Mouse (Mus musculus): Measurements from ENCODE around the gene Pou3f3.

The Pou3f3 gene

DNA sequence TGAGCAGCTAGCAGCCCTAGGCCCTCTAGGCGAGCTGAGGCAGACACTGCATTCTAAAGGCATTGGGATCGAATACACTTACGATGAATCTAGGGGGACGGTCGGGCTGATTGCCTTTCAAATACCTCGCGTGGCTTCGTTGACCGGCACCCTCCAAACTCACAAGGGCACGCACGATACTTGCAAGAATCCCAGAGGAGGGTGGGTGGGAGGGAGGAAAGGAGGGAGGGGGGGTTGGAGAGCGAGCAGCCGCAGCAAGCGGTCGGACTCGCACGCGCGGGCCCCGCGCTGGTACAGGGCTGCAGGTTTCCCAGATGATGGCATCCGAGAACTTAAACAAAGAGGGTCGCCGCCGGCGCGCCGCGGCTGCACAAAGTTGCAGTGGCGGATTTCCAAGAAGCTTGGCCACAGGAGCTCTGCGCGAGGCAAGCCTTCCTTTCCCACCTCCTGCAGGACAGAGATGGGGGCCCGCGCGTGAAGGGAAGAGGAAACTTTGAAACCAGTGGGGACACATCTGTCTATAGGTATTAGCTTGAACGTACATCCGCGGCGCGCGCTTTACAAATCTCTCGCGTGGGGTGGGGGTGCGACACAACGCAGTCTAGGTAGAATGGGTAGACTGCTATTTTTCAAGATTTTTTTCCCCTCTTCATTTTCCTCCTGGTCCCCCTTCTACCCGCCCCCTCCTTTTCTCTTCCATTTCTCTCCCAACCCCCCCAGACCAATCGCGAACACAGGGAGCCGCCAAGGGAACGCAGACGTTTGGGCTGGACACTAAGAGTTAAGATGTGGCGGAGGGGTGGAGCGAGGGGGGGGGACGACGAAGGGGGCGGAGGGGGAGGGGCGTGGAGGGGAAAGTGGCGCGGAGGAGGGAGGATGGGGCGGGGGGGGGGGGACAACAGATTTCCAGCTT, 647 bp upstream of the Pou3f3 start:
- DNase-seq (ENCODE audit: low spot score in 2 of 2): no peak

DNA sequence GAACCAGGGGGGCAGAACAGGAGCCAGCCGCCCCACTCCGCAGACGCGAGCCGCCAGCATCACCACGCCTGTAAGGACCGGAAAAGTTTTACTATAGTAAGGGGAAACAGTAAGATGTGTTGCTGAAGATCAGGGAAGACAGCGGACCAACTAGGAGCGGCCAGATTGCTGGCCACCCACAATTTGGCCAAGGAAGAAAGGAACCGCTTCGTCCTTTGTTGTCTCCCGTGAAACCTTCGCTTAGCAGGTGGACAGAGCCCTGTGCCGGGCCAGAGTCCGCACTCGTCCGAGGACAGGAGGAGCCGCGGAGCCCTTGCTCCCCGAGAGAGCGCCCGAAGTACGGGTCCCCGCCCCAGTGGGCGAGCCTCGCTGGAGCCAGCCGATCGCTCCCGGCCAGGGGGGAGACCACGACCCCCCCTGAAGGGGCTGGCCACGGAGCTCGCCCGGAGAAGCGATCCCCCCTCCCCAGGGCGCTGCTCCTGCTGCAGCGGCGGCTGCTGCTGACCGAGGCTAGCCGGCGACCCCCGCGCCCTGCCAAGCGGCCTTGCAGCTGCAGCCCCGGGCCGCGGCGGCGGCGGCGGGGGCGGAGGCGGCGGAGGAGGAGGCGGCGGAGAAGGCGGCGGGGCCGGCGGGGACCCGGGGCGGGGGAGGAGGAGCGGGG, 933 bp downstream of the Pou3f3 start:
- DNase-seq (ENCODE audit: low spot score in 2 of 2): no peak

DNA sequence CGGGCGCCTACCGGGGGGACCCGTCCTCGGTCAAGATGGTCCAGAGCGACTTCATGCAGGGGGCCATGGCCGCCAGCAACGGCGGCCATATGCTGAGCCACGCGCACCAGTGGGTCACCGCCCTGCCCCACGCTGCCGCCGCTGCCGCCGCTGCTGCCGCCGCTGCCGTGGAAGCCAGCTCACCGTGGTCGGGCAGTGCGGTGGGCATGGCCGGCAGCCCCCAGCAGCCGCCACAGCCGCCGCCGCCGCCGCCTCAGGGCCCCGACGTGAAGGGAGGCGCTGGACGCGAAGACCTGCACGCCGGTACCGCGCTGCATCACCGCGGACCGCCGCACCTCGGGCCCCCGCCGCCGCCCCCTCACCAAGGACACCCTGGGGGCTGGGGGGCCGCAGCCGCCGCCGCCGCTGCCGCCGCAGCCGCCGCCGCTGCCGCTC, 1.8 kb downstream of the Pou3f3 start:
- DNase-seq (ENCODE audit: low spot score in 2 of 2): no peak

DNA sequence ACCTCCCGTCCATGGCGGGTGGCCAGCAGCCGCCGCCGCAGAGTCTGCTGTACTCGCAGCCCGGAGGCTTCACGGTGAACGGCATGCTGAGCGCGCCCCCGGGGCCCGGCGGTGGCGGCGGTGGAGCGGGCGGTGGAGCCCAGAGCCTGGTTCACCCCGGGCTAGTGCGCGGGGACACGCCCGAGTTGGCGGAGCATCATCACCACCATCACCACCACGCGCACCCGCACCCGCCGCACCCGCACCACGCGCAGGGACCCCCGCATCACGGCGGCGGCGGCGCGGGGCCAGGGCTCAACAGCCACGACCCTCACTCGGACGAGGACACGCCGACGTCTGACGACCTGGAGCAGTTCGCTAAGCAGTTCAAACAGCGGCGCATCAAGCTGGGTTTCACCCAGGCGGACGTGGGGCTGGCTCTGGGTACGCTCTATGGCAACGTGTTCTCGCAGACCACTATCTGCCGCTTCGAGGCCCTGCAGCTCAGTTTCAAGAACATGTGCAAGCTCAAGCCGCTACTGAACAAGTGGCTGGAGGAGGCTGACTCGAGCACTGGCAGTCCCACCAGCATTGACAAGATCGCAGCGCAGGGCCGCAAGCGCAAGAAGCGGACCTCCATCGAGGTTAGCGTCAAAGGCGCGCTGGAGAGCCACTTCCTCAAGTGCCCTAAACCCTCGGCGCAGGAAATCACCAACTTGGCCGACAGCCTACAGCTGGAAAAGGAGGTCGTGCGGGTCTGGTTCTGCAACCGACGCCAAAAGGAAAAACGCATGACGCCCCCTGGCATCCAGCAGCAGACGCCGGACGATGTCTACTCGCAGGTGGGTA, 2.4 kb downstream of the Pou3f3 start:
- DNase-seq (ENCODE audit: low spot score in 2 of 2): no peak

DNA sequence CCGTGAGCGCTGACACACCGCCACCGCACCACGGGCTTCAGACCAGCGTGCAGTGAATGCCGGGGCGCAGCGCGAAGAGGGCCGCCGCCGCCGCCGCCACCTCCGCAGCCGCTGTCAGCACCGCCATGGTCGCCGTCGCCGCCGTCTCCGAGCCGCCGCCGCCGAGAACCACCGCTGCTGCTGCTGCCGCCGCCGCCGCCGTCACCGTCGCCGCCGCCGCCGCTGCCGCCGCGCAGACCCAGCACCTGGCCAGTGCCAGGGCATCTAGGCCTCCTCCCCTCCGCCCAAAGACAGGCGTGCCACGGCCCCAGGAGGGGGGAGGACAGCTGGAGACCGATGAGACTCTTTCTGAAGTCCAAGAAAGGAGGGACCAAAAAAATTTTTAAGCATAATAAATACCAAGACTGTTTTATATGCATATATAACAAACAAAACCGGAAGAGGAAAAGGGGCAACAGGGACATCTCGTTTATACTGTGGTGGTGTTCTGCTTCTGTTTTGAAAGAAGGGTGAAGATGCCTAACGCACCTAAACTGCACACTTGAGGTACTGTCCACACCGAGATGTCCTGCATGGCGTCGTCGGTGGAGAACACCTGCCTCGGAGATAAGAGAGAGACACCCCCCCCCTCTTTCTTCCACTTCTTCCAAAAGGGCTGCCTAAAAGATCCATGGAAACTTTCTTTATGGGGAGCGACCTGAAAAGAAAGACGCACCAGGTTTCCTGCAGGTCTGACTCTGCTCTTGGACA, 3.2 kb downstream of the Pou3f3 start:
- no peak for DNase-seq (ENCODE audit: low spot score in 2 of 2)

DNA sequence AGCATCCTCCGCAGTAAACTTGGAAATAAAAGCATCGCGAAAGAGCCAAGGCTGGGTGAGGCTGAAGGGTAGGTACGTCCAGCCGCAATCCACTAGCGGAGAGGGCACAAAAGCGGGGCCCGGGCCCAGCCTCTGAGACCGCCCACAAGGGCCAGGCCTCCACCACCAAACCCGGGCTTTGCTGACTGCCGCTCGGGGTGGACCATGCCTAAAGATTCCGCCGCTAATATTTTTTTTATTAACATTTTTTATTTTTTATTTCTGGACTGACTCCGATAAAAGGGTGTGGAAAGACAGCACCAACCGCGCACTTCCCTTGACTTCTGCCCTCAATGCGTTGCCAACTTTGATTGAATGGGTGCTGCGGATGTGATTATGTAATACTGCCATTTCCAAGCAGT, 3.9 kb downstream of the Pou3f3 start:
- no peak for DNase-seq (ENCODE audit: low spot score in 2 of 2)

DNA sequence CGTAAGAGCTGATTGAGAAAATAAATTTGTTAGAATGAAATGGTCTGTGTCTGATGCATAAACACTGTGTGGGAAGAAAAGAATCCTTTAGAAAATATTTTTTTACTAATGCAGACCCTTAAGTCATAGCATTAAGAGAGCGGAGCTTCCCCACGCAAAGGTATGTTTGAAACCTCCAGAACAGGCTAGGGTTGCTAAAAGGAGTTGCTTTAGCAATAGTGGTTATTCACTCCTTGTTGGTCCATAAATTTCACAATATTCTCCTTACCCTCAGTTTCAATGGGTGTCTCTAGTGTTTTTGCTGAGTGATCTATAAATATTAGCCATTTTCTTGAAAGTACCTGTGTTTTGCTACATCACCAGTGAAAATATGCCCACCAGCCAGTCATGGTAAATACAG, 4.6 kb downstream of the Pou3f3 start:
- no peak for DNase-seq (ENCODE audit: low spot score in 2 of 2)

DNA sequence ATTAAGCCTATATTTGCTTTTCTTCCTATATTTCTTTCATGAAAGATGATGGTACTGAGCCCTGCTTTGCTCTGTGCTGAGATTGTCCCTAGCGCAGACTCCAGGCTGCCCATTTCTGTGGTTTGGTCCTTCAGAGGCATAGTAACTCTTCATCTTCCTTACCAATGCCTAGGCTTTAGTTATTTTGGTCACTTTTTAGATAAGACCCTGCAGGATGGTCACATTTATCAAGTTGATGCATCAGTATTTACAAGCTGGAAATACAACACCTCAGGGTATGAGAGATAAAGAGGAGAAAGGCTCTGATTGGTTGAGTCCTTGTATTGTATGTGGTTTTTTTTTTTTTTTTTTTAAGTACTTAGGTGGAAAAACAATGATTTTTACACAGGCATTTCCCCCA, 5.2 kb downstream of the Pou3f3 start:
- no peak for DNase-seq (ENCODE audit: low spot score in 2 of 2)

DNA sequence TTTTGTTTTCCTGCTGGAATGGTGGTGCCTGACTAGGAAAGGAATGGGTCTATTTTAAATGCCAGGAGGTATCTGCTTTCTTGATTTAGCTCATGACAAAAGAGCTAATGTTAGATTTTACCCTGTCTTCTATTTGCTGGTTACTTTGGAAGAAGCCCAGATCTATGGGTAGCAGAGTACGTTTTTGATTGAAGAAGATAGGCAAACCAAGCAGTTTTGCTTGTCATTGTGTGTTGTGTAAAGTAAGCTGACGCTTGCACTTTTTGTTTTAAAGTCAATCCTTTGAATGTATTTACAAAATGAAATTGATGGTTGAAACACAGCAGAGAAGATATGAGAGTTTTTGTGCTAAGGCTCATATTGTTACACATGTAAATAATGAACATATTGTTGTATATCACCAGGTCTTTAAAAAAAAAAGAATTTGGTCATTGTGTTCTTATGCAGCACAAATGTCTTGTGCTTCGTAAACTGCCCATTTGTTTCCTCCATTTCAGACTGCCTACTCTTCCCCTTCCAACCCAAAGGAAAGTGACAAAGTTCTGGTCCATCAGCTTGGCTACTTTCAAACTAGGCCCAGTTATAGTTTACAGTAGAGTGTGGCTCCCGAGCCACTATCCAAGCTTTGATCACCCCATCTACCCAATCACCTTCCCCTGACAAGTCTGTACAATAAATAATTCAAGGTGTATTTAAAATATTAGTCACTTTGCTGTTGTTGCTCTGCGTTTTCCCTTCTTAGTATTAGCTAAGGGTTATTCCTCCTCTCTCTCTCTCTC, 6.5 kb downstream of the Pou3f3 start:
- DNase-seq (ENCODE audit: low spot score in 2 of 2): no peak

DNA sequence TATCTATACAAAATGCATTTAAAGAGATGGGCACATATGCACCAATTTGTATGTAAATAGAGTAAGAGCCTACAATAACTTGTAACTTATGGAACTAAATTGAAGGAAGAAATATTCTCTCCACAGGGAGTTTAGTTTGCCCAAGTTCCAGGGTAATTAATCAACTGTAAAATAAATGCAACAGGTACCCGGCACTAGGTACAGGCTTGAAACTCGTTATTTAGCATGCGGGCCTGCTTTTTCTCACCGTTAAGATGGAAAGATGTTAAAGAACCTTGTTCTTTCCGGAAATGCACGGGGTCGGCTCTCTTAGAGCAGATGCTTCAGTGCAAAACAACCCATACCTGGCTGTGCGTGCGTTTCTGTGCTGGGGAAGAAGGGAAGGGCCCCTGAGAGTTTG, 7.4 kb downstream of the Pou3f3 start:
- DNase-seq (ENCODE audit: low spot score in 2 of 2): no peak

DNA sequence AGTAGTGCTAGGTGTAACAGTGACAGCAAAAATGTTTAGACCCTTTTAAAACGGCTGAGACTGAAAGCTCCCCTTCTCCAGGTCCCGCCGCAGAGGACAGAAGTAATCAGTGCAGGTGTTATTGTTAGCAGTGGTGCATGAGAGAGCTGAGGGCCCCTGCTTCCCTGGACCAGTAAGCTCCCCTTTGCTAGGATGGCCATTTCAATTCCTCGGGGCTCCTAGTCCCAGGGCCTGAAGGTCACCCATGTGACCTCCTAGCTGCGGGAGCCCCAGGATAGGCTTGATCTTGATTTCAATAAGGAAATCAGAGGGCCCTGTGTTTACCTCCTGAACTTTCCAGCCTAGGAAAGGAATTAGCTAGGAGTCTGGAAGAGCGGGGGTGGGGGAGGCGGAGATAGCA, 7.9 kb downstream of the Pou3f3 start:
- DNase-seq (ENCODE audit: low spot score in 2 of 2): no peak

DNA sequence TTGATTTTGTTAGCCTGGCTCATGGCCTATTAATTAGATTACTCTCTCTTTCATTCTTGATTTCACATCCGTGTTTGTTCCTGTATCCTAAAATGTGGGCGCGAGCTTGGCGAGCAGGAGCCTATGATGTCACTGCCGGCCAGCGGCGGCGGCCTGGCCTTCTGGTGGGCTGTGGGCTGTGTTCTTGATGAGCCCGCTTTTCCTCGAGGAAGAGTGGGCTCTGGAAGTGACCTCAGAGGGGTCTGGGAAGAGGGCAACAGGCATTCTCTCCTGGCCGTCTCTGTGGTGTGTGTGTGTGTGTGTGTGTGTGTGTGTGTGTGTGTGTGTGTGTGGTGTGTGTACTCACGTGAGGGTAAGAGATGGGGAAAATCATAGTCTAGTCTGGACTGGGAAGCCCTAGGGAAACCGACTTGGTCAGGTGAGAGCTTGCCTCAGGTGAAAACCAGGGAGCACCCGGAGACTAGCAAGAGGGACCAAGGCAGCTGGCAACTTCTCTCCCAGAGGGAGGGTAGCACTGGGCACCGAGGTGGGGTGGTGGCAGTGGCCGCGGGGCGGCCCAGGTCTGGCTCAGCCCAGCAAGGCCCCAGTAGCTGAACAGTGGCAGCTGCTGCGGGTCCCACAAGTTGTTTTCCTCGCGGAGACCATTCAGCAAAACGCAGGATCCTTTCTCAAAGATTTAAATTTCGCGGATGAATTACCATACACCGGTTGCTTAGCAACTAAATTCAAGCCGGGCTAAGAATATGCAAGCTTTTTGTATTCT, 8.5 kb downstream of the Pou3f3 start:
- no peak for DNase-seq (ENCODE audit: low spot score in 2 of 2)

DNA sequence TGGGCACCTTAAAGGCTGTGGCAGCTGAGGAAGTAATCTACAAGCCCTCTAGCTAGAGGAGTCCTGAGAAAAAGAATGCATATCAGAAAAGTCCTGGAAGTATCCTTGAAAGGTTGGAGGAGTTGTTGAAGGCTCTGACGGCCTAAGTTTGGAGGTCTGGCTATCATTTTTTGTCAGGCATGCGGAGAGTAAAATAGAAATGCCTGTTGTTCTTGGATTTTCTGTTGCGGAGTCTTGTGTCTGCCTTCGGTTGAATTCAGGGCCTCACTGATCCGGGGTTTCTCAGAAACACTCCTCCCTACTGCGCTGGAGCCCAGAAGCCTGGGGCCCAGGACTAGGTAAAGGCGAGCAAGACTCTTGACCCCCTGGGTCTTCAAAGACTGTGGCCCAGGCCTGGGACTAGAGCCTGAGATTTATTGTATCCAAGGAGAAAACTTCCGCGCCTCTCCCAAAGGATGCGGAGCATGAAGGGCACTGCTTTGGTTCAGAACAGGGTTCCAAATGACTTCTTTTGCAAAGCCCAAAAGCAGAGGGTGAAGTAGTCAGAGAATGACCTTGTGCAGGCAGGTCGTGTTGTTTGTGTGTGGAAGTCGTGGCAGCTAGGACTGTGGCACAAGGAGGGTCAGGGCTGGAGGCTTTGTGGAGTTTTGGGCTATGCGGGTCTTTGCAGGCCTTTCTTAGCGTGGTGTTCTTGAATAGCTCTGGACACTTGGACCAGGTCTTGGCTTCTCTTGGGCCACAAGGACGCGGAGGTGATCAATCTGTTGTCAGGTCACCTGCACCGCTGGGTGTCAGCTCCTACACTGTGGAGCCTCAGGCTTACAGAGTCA, 9.6 kb downstream of the Pou3f3 start:
- DNase-seq (ENCODE audit: low spot score in 2 of 2): no peak

DNA sequence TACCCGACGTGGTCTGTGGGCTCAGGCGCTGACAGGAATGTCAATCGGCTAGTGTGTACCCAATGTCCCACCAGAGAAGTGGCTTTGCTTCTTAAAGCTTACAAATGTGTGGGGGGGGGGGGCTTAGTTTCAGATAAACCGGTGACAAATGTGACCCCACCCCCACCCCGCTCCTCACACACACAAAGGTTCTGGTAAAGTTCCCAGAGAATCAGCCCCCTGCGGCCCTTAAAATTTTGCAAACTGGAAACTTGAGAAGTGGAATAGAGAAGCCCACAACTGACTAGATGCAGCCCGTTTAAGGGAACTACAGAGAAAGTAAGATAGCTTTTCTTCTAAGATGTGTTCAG, 10.2 kb downstream of the Pou3f3 start:
- no peak for DNase-seq (ENCODE audit: low spot score in 2 of 2)

DNA sequence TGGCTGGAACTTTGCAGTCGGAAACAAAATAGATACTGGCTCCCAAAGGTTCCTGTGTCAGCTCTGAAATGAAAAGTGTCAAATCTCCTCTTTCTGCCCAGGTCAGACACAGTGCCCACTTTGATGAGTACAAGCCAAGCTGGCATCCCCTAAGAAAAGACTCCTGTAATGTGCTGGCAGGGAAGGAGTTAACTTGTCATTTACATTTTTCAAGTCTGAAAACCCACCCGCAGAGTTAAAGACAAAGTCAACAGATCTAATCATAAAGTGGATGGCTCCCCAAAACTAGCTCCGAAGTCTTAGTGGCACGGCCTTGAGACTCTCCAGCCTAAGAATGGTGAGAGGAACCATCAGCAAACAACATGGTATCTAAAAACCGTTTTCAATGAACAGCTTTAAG, 11.6 kb downstream of the Pou3f3 start:
- DNase-seq (ENCODE audit: low spot score in 2 of 2): no peak

DNA sequence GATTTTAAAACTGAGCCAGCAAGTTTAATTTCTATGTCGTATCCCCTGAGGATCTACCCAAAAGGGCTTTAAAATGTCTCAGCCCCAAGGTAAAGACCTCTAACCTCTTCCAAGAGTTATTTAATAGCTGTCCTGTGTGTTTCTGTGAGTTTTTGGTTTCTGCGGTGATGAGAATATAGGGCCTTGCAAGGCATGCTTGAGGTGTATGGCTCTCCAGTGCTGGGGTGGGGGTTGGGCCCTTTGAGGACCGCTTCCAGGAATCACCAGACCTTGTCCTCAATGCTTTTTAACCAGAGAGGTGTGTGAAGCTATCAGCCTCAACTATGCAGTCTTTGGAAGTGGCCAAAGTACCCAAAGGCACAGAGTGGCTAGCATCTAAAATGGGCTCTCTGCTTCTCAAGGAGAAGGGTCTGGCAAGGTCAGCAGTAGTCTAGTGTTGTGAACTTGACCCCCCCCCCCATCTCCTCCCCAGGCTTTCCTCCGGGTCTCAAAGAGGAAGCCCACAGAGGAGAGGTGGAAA, 12.1 kb downstream of the Pou3f3 start:
- DNase-seq (ENCODE audit: low spot score in 2 of 2): no peak

DNA sequence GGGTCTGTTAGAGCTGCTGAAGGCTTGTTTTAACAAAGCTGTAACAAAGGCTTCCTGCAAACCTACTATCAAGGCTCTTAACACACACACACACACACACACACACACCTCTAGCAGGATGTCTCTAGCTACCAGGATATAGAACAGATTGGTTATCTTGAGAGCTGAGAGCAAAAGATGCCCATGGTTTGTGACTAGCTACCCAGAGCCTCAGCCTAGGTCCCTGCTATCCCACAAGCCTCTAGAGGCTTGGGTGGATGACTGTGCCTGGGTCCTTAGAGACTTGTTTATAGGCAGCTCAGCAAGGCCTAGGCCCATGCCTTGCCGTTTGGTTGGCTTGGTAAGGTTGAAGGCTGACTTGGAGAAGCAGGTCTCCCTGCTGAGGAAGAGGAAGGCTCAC, 13.5 kb downstream of the Pou3f3 start:
- no peak for DNase-seq (ENCODE audit: low spot score in 2 of 2)

DNA sequence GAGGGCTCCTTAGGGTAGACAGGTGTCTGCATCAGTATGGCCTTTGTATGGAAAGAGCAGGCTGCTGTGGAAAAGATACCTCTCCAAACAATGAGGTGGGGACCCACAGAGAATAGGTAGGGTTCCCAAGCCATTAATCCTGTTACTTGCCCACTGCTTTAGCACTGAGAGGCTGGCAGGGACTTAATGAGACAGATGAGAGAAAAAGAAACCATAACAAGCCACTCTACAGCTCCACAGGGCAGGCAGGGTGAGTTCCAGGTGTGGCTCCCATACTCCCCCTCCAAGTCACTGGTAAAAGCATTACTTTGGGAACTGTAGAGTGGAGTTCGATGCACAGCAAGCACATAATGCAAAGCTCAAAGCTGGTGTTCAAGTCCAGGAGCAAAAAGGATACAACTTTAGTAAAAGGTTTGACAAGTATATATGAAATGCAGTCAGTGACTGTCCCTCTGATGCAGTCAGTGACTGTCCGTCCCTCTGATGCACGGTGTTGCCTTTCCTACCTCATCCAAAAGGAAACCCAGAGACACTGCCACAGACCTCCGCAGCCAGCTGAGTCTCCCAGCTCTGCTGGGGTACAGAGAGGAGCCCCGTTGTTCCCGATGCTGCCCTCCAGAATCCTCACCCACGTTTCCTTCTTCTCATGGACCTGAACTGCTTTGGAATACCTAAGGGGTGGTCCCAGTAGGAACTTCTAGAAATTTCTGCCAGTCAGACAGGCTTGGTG, 14.0 kb downstream of the Pou3f3 start:
- no peak for DNase-seq (ENCODE audit: low spot score in 2 of 2)

Data from spleen, postnatal 36 days (tissue).